Mouse (Mus musculus) C2C12 (cell line): ENCODE data around the gene Ccnc.

ENCODE experiments used
- CTCF ChIP-seq: IDR thresholded peaks from one replicate; pipeline ENCODE4 v1.5.1; 2011; ENCODE audit not compliant: control insufficient read depth, insufficient read depth, insufficient read length
- MAX ChIP-seq: IDR thresholded peaks from one replicate; pipeline ENCODE4 v1.6.1; 2011; ENCODE audit warnings: mild to moderate bottlenecking, control low read depth
- MYOD1 ChIP-seq: IDR thresholded peaks from one replicate; pipeline ENCODE4 v1.6.1; 2011; ENCODE audit warnings: low read depth; ENCODE audit not compliant: control insufficient read depth, insufficient read length
- MYOG ChIP-seq: IDR thresholded peaks from one replicate; pipeline ENCODE4 v1.6.1; 2011; ENCODE audit not compliant: control insufficient read depth, insufficient read length; ENCODE audit errors: extremely low read depth

- TF ChIP-seq CTCF (no peak), MAX (no peak), MYOD1 (no peak), MYOG (no peak)
Measured at GRCm38 (mm10) chr4:21687783-21688702, 39.5 kb upstream of the Ccnc start.
